Mouse (Mus musculus) erythroblast, embryonic 14.5 days (primary cell): Measurements from ENCODE around the gene Dpyd.

Experiments
- GATA1 ChIP-seq: IDR thresholded peaks from 2 replicates; pipeline ENCODE4 v1.6.1; 2012; ENCODE audit warnings: low read length, inconsistent platforms, mixed read lengths
- TAL1 ChIP-seq: IDR thresholded peaks from 3 replicates; pipeline ENCODE4 v1.6.1; 2012; ENCODE audit warnings: low read length, inconsistent platforms, mixed read lengths

DNA sequence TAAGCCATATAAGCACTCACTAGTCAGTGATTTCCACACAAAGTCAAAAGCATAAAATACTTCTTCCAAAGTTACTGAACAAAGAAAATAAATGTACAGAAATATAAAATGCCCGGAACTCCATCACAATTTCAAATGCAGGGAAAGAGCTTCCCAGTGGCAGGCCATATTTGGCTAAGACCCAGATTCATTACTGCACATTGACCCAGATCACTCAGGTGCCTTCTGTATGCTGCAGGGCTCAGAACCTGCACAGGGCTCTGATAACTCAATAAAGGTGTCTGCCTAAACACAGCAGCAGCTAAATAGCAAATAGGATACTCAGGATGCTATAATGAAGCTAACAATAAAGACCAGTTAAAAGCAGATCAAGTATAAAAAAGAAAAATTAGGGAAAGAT lies 820.5 kb downstream of the Dpyd start:
- no peak for TF ChIP-seq GATA1
- TF ChIP-seq TAL1 = no peak
